Mouse (Mus musculus) ES-Bruce4 (cell line): ENCODE data around the gene Eef1akmt2.

Experiments
- CTCF ChIP-seq: IDR thresholded peaks from one replicate; pipeline ENCODE4 v1.8.1; 2011; ENCODE audit warnings: low read depth, low read length
- EP300 ChIP-seq: IDR thresholded peaks from 2 replicates; pipeline ENCODE4 v1.6.1; 2011; ENCODE audit warnings: low read depth, low read length; ENCODE audit not compliant: insufficient read depth
- POLR2A ChIP-seq: IDR thresholded peaks from one replicate; pipeline ENCODE4 v1.8.1; 2011; ENCODE audit warnings: low read length; ENCODE audit not compliant: insufficient read depth

- TF ChIP-seq CTCF (no peak), POLR2A (no peak), EP300 (no peak)
Measured at GRCm38 (mm10) chr7:132823832-132824231, 28.6 kb downstream of the Eef1akmt2 start.
